Mouse (Mus musculus): ENCODE results near the gene Mms22l. TPM values are rescaled to one million over a fixed set of nuclear protein-coding genes. Genes with fewer than 3 reads are reported as not detected.

Mms22l gene
- polyA plus RNA-seq, 1 experiment from 2014 or later, result 9.1 TPM

GRCm38 (mm10) chr4:24557149-24557548 lies 60.9 kb downstream of the Mms22l start:
- ATAC-seq (ENCODE audit: low FRiP score, low TSS enrichment) (no peak), DNase-seq (no peak)
- no peaks in the 10 kb centered on the region for H3K27me3 ChIP-seq (ENCODE audit: control insufficient read depth, insufficient read depth, low read length)
- H3K9ac ChIP-seq (replicated peaks; ENCODE audit: low read length), result no peak overlapping the region
- WGBS, result 76% methylated on average over 4 of the region's 4 CpGs
- no peak overlapping the region for H3K4me3 ChIP-seq (replicated peaks; ENCODE audit: low read depth, low read length)
- H3K36me3 ChIP-seq (ENCODE audit: control insufficient read depth, insufficient read depth, low read length), result no peaks in the 10 kb centered on the region
- H3K4me1 ChIP-seq (ENCODE audit: control insufficient read depth, insufficient read depth, low read length), result peaks cover 5% of the 10 kb centered on the region
- no peak overlapping the region for H3K27ac ChIP-seq (replicated peaks; ENCODE audit: low read depth, low read length)
- no peak overlapping the region for H3K4me2 ChIP-seq (ENCODE audit: low read length)
- no peaks in the 10 kb centered on the region for H3K9me3 ChIP-seq (ENCODE audit: control insufficient read depth, low read length)

DNA sequence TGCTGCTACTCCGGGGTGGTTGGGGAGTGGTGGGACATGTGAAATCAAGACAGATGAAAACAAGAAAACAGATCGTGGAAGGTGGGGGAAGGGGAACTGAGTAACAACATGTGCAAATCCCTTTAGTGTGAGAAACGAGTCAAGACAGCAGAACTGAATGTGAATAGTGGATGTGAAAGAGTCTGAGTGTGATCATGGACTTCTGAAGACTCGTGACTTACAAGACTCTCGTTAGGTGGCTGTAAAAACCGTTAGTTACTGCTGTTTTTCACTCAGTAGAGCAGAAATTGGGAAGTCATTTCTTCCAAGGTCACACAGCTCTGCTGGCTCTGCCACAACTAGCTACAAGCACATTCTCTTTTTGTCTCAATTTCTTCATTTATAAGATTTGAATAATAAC lies 71.8 kb downstream of the Mms22l start:
- no peak overlapping the region for H3K4me3 ChIP-seq (replicated peaks; ENCODE audit: low read depth, low read length)
- no peak overlapping the region for H3K9ac ChIP-seq (replicated peaks; ENCODE audit: low read length)
- no peak overlapping the region for H3K4me2 ChIP-seq (ENCODE audit: low read length)
- H3K4me1 ChIP-seq (ENCODE audit: control insufficient read depth, insufficient read depth, low read length), result no peaks in the 10 kb centered on the region
- H3K9me3 ChIP-seq (ENCODE audit: control insufficient read depth, low read length), result no peaks in the 10 kb centered on the region
- DNase-seq (no peak), ATAC-seq (ENCODE audit: low FRiP score, low TSS enrichment) (no peak)
- WGBS, result 53% methylated on average over 6 of the region's 6 CpGs
- H3K36me3 ChIP-seq (ENCODE audit: control insufficient read depth, insufficient read depth, low read length), result no peaks in the 10 kb centered on the region
- no peak overlapping the region for H3K27ac ChIP-seq (replicated peaks; ENCODE audit: low read depth, low read length)
- no peaks in the 10 kb centered on the region for H3K27me3 ChIP-seq (ENCODE audit: control insufficient read depth, insufficient read depth, low read length)

GRCm38 (mm10) chr4:24568989-24569556 lies 72.8 kb downstream of the Mms22l start:
- no peak overlapping the region for H3K4me3 ChIP-seq (replicated peaks; ENCODE audit: low read depth, low read length)
- ATAC-seq (ENCODE audit: low FRiP score, low TSS enrichment) (no peak), DNase-seq (peak; percentile 37)
- no peak overlapping the region for H3K27ac ChIP-seq (replicated peaks; ENCODE audit: low read depth, low read length)
- WGBS, result 51% methylated on average over 7 of the region's 7 CpGs
- no peaks in the 10 kb centered on the region for H3K36me3 ChIP-seq (ENCODE audit: control insufficient read depth, insufficient read depth, low read length)
- no peak overlapping the region for H3K9ac ChIP-seq (replicated peaks; ENCODE audit: low read length)
- no peaks in the 10 kb centered on the region for H3K27me3 ChIP-seq (ENCODE audit: control insufficient read depth, insufficient read depth, low read length)
- no peaks in the 10 kb centered on the region for H3K9me3 ChIP-seq (ENCODE audit: control insufficient read depth, low read length)
- no peak overlapping the region for H3K4me2 ChIP-seq (ENCODE audit: low read length)
- no peaks in the 10 kb centered on the region for H3K4me1 ChIP-seq (ENCODE audit: control insufficient read depth, insufficient read depth, low read length)

- Histone ChIP-seq H3K27ac (replicated peaks; ENCODE audit: low read depth, low read length) (no peak overlapping the region), H3K9ac (replicated peaks; ENCODE audit: low read length) (no peak overlapping the region), H3K4me3 (replicated peaks; ENCODE audit: low read depth, low read length) (no peak overlapping the region), H3K4me1 (ENCODE audit: control insufficient read depth, insufficient read depth, low read length) (no peaks in the 10 kb centered on the region), H3K27me3 (ENCODE audit: control insufficient read depth, insufficient read depth, low read length) (no peaks in the 10 kb centered on the region), H3K4me2 (ENCODE audit: low read length) (no peak overlapping the region), H3K36me3 (ENCODE audit: control insufficient read depth, insufficient read depth, low read length) (no peaks in the 10 kb centered on the region; the same call in 1 of the 2 replicates), H3K9me3 (ENCODE audit: control insufficient read depth, low read length) (0 out of 2 replicates have a peak, but pooled peaks cover 3% of the 10 kb centered on the region)
- peak; percentile 94 for DNase-seq
- ATAC-seq (ENCODE audit: low FRiP score, low TSS enrichment), result peak; percentile 68; the same call in 1 of the 2 replicates
- 12% methylated on average over 6 of the region's 6 CpGs for WGBS
These were observed 78.0 kb downstream of the Mms22l start for GRCm38 (mm10) chr4:24574276-24574675.

GRCm38 (mm10) chr4:24577594-24577993 lies 81.3 kb downstream of the Mms22l start:
- no peak overlapping the region for H3K9ac ChIP-seq (replicated peaks; ENCODE audit: low read length)
- no peak overlapping the region for H3K4me2 ChIP-seq (ENCODE audit: low read length)
- H3K36me3 ChIP-seq (ENCODE audit: control insufficient read depth, insufficient read depth, low read length), result no peaks in the 10 kb centered on the region; the same call in 1 of the 2 replicates
- 0 out of 2 replicates have a peak, but pooled peaks cover 3% of the 10 kb centered on the region for H3K9me3 ChIP-seq (ENCODE audit: control insufficient read depth, low read length)
- H3K27me3 ChIP-seq (ENCODE audit: control insufficient read depth, insufficient read depth, low read length), result no peaks in the 10 kb centered on the region
- no peak for DNase-seq
- no peaks in the 10 kb centered on the region for H3K4me1 ChIP-seq (ENCODE audit: control insufficient read depth, insufficient read depth, low read length)
- ATAC-seq (ENCODE audit: low FRiP score, low TSS enrichment), result no peak
- 95% methylated on average over 5 of the region's 5 CpGs for WGBS
- no peak overlapping the region for H3K4me3 ChIP-seq (replicated peaks; ENCODE audit: low read depth, low read length)
- H3K27ac ChIP-seq (replicated peaks; ENCODE audit: low read depth, low read length), result no peak overlapping the region

DNA sequence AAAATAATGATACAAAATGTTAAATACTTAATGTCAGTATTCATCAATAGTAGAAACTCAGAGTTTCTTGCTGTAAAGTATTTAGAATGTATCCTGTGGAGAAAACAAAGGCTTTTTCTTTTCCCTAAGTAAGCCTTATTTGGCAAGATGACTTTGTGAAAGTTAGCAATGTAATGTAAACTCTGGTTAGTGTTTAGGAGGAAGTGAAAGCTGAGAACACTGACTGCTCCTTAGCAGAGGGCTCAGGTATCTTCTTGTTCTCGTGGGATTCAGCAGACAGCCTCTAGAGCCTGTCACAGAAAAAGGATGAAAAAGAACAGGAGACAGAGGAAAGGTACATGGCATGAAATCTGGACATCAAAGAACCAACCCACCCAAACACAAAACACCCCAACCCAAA lies 86.0 kb downstream of the Mms22l start:
- H3K27me3 ChIP-seq (ENCODE audit: control insufficient read depth, insufficient read depth, low read length), result no peaks in the 10 kb centered on the region
- no peak for ATAC-seq (ENCODE audit: low FRiP score, low TSS enrichment)
- H3K9ac ChIP-seq (replicated peaks; ENCODE audit: low read length), result no peak overlapping the region
- no peak overlapping the region for H3K4me2 ChIP-seq (ENCODE audit: low read length)
- 92% methylated on average over 1 of the region's 1 CpGs for WGBS
- no peak overlapping the region for H3K4me3 ChIP-seq (replicated peaks; ENCODE audit: low read depth, low read length)
- no peaks in the 10 kb centered on the region for H3K36me3 ChIP-seq (ENCODE audit: control insufficient read depth, insufficient read depth, low read length)
- H3K9me3 ChIP-seq (ENCODE audit: control insufficient read depth, low read length), result no peaks in the 10 kb centered on the region
- H3K27ac ChIP-seq (replicated peaks; ENCODE audit: low read depth, low read length), result no peak overlapping the region
- no peaks in the 10 kb centered on the region for H3K4me1 ChIP-seq (ENCODE audit: control insufficient read depth, insufficient read depth, low read length)
- no peak for DNase-seq

DNA sequence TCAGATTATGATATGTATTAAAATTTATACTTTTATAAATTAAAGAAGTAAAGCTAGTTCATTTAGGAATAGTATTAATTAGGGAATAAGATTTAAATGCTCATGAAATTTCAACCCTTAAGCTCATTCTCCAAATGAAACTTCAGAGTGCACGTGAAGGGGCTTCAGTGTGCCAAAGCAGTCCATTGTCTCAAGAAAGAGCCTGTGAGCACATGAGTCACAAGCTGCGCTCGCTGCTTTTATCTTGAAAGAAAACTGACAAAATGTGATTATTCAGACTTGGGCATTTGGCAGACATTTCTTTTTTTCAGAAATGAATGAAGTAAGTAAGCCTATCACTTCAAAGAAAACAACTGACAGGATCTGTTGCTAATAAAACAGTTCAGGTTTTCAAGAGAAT lies 87.7 kb downstream of the Mms22l start:
- DNase-seq, result peak; percentile 31
- 26% methylated on average over 3 of the region's 3 CpGs for WGBS
- no peak overlapping the region for H3K4me2 ChIP-seq (ENCODE audit: low read length)
- H3K27ac ChIP-seq (replicated peaks; ENCODE audit: low read depth, low read length), result no peak overlapping the region
- no peak for ATAC-seq (ENCODE audit: low FRiP score, low TSS enrichment)
- no peak overlapping the region for H3K9ac ChIP-seq (replicated peaks; ENCODE audit: low read length)
- H3K4me3 ChIP-seq (replicated peaks; ENCODE audit: low read depth, low read length), result no peak overlapping the region
- H3K27me3 ChIP-seq (ENCODE audit: control insufficient read depth, insufficient read depth, low read length), result no peaks in the 10 kb centered on the region
- H3K9me3 ChIP-seq (ENCODE audit: control insufficient read depth, low read length), result no peaks in the 10 kb centered on the region
- no peaks in the 10 kb centered on the region for H3K4me1 ChIP-seq (ENCODE audit: control insufficient read depth, insufficient read depth, low read length)
- H3K36me3 ChIP-seq (ENCODE audit: control insufficient read depth, insufficient read depth, low read length), result no peaks in the 10 kb centered on the region; the same call in 1 of the 2 replicates

GRCm38 (mm10) chr4:24594824-24595223 lies 98.6 kb downstream of the Mms22l start:
- Histone ChIP-seq H3K4me1 (ENCODE audit: control insufficient read depth, insufficient read depth, low read length) (no peaks in the 10 kb centered on the region), H3K36me3 (ENCODE audit: control insufficient read depth, insufficient read depth, low read length) (no peaks in the 10 kb centered on the region), H3K9ac (replicated peaks; ENCODE audit: low read length) (no peak overlapping the region), H3K27me3 (ENCODE audit: control insufficient read depth, insufficient read depth, low read length) (no peaks in the 10 kb centered on the region), H3K4me3 (replicated peaks; ENCODE audit: low read depth, low read length) (no peak overlapping the region), H3K27ac (replicated peaks; ENCODE audit: low read depth, low read length) (no peak overlapping the region), H3K4me2 (ENCODE audit: low read length) (no peak overlapping the region), H3K9me3 (ENCODE audit: control insufficient read depth, low read length) (no peaks in the 10 kb centered on the region)
- no peak for ATAC-seq (ENCODE audit: low FRiP score, low TSS enrichment)
- DNase-seq, result no peak

GRCm38 (mm10) chr4:24596942-24597611 lies 100.8 kb downstream of the Mms22l start:
- no peaks in the 10 kb centered on the region for H3K27me3 ChIP-seq (ENCODE audit: control insufficient read depth, insufficient read depth, low read length)
- H3K4me2 ChIP-seq (ENCODE audit: low read length), result no peak overlapping the region
- ATAC-seq (ENCODE audit: low FRiP score, low TSS enrichment), result no peak
- H3K9ac ChIP-seq (replicated peaks; ENCODE audit: low read length), result no peak overlapping the region
- H3K36me3 ChIP-seq (ENCODE audit: control insufficient read depth, insufficient read depth, low read length), result no peaks in the 10 kb centered on the region
- no peak for DNase-seq
- H3K9me3 ChIP-seq (ENCODE audit: control insufficient read depth, low read length), result no peaks in the 10 kb centered on the region
- no peaks in the 10 kb centered on the region for H3K4me1 ChIP-seq (ENCODE audit: control insufficient read depth, insufficient read depth, low read length)
- no peak overlapping the region for H3K27ac ChIP-seq (replicated peaks; ENCODE audit: low read depth, low read length)
- 94% methylated on average over 6 of the region's 6 CpGs for WGBS
- no peak overlapping the region for H3K4me3 ChIP-seq (replicated peaks; ENCODE audit: low read depth, low read length)

Measured in midbrain, embryonic 14.5 days (tissue).